Mouse (Mus musculus): Measurements from ENCODE around the gene Fry. TPM values are rescaled to one million over a fixed set of nuclear protein-coding genes. Genes with fewer than 3 reads are reported as not detected.
A peak's percentile ranks its signal among the peaks of the same experiment; 100 is the strongest.

Gene Fry
- polyA plus RNA-seq, 1 experiment from 2014 or later: 11.1 TPM

DNA sequence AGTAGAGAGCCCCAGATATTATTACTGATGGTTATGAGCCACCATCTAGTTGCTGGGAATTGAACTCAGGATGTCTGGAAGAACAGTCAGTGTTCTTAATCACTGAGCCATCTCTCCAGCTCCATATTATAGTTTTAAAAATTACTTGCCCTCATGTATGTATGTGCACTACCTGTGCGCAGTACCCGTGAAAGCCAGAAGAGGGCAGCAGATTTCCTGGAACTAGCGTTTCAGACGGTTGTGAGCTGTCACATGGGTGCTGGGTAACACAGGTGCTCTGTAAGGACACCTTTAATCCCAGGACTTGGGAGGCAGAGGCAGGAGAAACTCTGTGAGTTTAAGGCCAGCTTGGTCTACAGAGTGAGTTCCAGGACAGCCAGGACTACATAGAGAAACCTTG, 111.3 kb downstream of the Fry start:
- Histone ChIP-seq H3K4me2 (no peak overlapping the region), H3K27me3 (no peaks in the 10 kb centered on the region), H3K4me1 (peaks cover 2% of the 10 kb centered on the region; the same call in 1 of the 2 replicates), H3K4me3 (no peak overlapping the region), H3K9ac (no peak overlapping the region), H3K27ac (no peak overlapping the region), H3K9me3 (0 out of 2 replicates have a peak, but pooled peaks cover 3% of the 10 kb centered on the region), H3K36me3 (no peaks in the 10 kb centered on the region)
- no peak for ATAC-seq (ENCODE audit: insufficient number of reproducible peaks, insufficient read depth, low FRiP score, low TSS enrichment, low read depth)
- 89% methylated on average over 4 of the region's 4 CpGs for WGBS

DNA sequence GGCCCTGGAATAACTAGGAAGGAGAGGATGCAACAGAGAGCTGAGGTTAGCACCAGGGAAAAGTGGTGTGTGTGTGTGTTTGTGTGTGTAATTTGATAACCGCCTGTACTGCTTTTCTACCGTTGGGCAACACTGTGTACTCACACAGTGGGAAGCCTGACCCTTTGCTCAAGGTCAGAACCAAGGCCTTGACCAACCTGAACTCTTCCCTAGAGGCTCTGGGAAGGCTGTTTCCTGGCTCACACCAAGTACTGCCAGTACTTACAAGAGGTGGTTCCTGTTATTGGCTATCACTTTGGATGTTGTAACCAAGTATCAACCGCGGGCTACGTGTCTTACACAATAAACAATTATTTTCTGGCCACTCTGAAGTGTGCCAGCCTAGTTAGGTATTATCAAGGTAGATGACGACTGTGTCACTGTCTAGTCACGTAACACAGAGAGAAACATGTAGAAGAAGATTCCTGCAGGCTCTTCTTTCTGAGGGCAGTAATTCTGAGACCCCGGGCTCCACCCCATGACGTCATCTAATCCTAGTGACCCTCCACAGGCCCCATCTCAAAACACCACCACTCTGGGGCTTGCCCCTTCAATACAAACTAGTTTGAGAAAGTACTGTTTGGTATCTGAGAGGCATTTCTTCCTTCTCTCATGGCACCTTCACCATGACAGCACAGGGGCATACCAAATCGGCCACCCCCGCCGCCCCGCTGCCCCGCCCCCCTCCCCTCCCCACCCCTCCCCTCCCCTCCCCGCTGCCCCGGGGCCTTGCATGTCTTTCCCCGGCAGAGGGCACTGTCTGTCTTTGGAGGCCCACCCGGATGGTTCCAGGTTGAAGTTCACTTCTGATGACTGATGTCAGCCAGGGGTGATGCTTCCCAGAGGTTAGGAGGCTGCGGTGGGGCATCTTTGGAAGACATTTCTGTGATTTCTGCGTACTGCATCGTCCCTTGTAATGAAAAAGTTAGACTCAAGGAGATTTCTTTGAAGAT, 114.0 kb downstream of the Fry start:
- peak overlapping the region; percentile 32 for H3K4me2 ChIP-seq
- H3K4me1 ChIP-seq: peaks cover 2% of the 10 kb centered on the region; the same call in 1 of the 2 replicates
- 0 out of 2 replicates have a peak, but pooled peaks cover 3% of the 10 kb centered on the region for H3K9me3 ChIP-seq
- H3K36me3 ChIP-seq: no peaks in the 10 kb centered on the region
- no peak for ATAC-seq (ENCODE audit: insufficient number of reproducible peaks, insufficient read depth, low FRiP score, low TSS enrichment, low read depth)
- no peak overlapping the region for H3K4me3 ChIP-seq
- H3K27me3 ChIP-seq: no peaks in the 10 kb centered on the region
- H3K9ac ChIP-seq: no peak overlapping the region
- H3K27ac ChIP-seq: no peak overlapping the region
- WGBS: 43% methylated on average over 13 of the region's 21 CpGs

DNA sequence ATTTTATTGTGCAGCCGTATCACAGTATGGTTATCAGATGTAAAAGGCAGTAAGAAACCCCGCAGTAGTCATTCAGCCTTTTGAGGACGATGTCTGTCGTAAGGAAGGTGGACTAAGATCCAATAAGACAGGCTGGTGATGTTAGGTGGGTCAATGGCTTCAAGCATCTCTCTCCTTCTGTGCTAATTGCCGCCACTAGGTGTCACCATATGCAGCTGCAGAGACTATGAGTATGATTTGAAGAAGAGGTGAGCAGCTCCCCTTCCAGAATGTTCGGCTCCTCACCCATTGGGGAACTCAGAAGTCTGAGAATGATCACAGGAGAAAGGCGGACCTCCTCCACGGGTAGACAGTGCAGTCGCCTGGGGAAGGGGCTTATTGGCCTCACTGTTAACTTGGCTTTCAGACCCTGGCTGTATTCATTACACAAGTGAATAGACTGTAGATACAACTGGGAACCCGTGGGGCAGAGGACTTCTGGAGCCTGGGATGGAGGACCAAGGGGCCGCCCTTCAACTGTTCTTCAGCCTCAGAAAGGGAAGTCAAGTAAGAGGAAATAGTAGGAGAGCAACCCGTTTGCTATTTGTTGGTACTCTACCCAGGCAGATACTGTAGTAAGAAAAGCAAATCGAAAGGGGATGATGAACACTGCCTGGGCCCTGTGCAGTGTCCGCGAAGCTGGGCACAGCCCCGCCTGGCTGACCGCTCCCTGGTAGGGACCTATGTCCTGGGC, 114.9 kb downstream of the Fry start:
- ATAC-seq (ENCODE audit: insufficient number of reproducible peaks, insufficient read depth, low FRiP score, low TSS enrichment, low read depth): 0 out of 2 replicates have a peak, but pooled peaks have one; percentile 76
- H3K4me3 ChIP-seq: no peak overlapping the region
- H3K36me3 ChIP-seq: no peaks in the 10 kb centered on the region
- no peak overlapping the region for H3K9ac ChIP-seq
- WGBS: 52% methylated on average over 17 of the region's 17 CpGs
- peak overlapping the region; percentile 32 for H3K4me2 ChIP-seq
- H3K9me3 ChIP-seq: 0 out of 2 replicates have a peak, but pooled peaks cover 3% of the 10 kb centered on the region
- no peak overlapping the region for H3K27ac ChIP-seq
- H3K4me1 ChIP-seq: peaks cover 2% of the 10 kb centered on the region; the same call in 1 of the 2 replicates
- no peaks in the 10 kb centered on the region for H3K27me3 ChIP-seq

DNA sequence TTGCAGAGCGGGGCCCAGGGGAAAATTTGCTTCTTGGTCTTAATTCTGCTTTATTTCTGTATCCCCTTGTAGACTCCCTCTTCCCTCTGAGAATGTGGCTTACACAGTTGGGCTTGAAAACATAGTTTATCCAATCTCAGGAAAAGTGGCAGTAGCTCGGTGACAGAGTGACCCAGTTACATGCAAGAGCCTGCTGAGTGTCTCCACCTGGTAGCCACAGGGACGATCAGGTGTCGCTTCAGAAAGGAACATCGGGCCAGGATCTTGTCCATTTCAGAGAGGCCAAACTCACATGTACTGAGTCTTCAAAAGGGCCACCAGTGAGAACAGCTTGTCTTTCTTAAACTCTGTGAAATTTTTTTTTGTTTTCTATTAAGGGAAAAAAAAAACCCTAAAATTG, 117.5 kb downstream of the Fry start:
- no peaks in the 10 kb centered on the region for H3K9me3 ChIP-seq
- no peak overlapping the region for H3K4me2 ChIP-seq
- no peaks in the 10 kb centered on the region for H3K27me3 ChIP-seq
- no peak overlapping the region for H3K27ac ChIP-seq
- no peaks in the 10 kb centered on the region for H3K36me3 ChIP-seq
- ATAC-seq (ENCODE audit: insufficient number of reproducible peaks, insufficient read depth, low FRiP score, low TSS enrichment, low read depth): no peak
- no peak overlapping the region for H3K9ac ChIP-seq
- H3K4me1 ChIP-seq: peaks cover 2% of the 10 kb centered on the region; the same call in 1 of the 2 replicates
- WGBS: 87% methylated on average over 5 of the region's 5 CpGs
- no peak overlapping the region for H3K4me3 ChIP-seq

DNA sequence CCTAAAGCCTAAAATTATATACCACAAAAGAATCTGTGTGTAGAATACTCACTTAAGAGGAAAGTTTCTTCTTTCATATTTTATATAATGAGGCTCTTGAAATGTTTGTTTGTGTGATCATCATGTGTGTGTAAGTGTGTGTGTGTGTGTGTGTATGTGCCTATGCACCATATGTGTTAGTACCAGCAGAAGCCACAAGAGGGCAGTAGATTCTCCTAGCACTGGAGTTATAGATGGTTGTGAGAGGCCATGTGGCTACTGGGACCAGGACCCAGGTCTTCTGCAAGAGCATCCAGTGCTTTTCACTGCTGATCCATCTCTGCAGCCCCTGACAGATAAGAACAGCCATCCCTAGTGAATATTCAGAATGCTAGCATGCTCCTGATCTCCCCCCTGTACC, 118.2 kb downstream of the Fry start:
- H3K4me1 ChIP-seq: peaks cover 2% of the 10 kb centered on the region; the same call in 1 of the 2 replicates
- H3K9me3 ChIP-seq: no peaks in the 10 kb centered on the region
- ATAC-seq (ENCODE audit: insufficient number of reproducible peaks, insufficient read depth, low FRiP score, low TSS enrichment, low read depth): no peak
- no peaks in the 10 kb centered on the region for H3K27me3 ChIP-seq
- H3K4me2 ChIP-seq: no peak overlapping the region
- no peak overlapping the region for H3K4me3 ChIP-seq
- no peaks in the 10 kb centered on the region for H3K36me3 ChIP-seq
- no peak overlapping the region for H3K9ac ChIP-seq
- H3K27ac ChIP-seq: no peak overlapping the region

DNA sequence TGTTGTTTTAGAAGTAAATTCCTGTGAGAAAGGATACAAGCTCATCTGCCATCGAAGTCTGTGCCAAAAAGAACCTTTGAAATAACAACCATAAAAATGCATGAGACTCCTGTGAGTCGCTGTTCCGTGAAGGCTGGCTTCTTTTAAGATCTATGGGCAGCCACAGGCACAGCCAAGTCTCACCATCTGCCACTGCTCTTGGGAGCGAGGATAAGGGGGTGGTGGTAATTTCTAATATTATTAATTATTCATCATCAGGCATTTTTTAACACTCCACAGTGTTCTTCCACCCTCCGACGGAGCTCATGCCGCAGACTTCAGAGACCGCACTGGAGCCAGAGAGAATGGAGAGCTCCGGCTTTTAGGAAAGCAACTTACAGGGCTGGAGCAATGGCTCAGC, 123.2 kb downstream of the Fry start:
- WGBS: 84% methylated on average over 9 of the region's 9 CpGs
- no peak for ATAC-seq (ENCODE audit: insufficient number of reproducible peaks, insufficient read depth, low FRiP score, low TSS enrichment, low read depth)
- no peaks in the 10 kb centered on the region; the same call in 1 of the 2 replicates for H3K4me1 ChIP-seq

DNA sequence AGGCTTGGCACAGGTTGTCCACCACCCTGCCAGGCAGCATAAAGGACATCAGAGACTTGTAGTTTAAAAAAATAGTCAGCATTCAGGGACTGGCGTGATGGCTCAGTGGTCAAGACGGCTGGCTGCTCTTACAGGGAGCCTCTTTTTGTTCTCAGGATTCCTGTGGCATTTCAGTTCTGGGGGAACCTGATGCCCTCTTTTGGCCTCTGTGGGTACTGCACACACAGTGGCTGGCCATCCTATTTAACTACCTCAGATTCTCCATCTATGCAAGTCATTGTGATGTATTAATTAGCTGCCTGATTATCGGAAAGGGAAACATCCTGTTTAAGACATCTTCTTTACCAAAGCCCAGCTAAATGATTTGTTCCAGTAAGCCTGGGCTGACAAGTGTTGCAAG, 128.3 kb downstream of the Fry start:
- H3K9ac ChIP-seq: no peak overlapping the region
- 79% methylated on average over 3 of the region's 3 CpGs for WGBS
- H3K27me3 ChIP-seq: no peaks in the 10 kb centered on the region
- no peaks in the 10 kb centered on the region; the same call in 1 of the 2 replicates for H3K4me1 ChIP-seq
- H3K4me3 ChIP-seq: no peak overlapping the region
- H3K36me3 ChIP-seq: no peaks in the 10 kb centered on the region
- H3K9me3 ChIP-seq: no peaks in the 10 kb centered on the region
- H3K4me2 ChIP-seq: no peak overlapping the region
- no peak overlapping the region for H3K27ac ChIP-seq
- ATAC-seq (ENCODE audit: insufficient number of reproducible peaks, insufficient read depth, low FRiP score, low TSS enrichment, low read depth): no peak

More for the DNA sequence above, 123.2 kb downstream of the Fry start:
- H3K9me3 ChIP-seq: no peaks in the 10 kb centered on the region
- no peak overlapping the region for H3K9ac ChIP-seq
- H3K27me3 ChIP-seq: no peaks in the 10 kb centered on the region
- H3K4me3 ChIP-seq: no peak overlapping the region
- no peak overlapping the region for H3K27ac ChIP-seq
- no peaks in the 10 kb centered on the region for H3K36me3 ChIP-seq
- H3K4me2 ChIP-seq: no peak overlapping the region

DNA sequence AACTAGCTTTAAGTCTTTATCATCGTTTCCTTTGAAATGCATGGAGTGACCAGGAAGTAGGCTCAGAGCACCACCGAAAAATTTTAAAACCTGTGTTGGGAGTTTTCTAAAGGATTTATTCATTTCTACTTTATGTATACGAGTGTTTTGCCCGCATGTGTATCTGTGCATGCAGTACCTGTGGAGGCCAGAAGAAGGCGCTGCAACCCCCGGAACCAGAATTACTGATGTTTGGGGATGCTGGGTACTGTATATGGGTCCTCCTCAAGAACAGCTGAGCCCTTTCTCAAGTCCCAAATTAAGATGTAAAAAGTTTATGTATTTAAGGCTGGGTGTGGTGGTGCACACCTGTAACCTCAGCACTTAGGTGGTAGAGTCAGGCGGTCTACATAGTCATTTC, 139.3 kb downstream of the Fry start:
- no peaks in the 10 kb centered on the region for H3K9me3 ChIP-seq
- ATAC-seq (ENCODE audit: insufficient number of reproducible peaks, insufficient read depth, low FRiP score, low TSS enrichment, low read depth): no peak
- no peak overlapping the region for H3K4me2 ChIP-seq
- 80% methylated on average over 7 of the region's 7 CpGs for whole genome bisulfite sequencing
- no peak overlapping the region for H3K4me3 ChIP-seq
- peaks cover 18% of the 10 kb centered on the region for H3K4me1 ChIP-seq
- no peaks in the 10 kb centered on the region for H3K36me3 ChIP-seq
- H3K27me3 ChIP-seq: no peaks in the 10 kb centered on the region; the same call in 1 of the 2 replicates
- no peak overlapping the region for H3K27ac ChIP-seq
- no peak overlapping the region for H3K9ac ChIP-seq

DNA sequence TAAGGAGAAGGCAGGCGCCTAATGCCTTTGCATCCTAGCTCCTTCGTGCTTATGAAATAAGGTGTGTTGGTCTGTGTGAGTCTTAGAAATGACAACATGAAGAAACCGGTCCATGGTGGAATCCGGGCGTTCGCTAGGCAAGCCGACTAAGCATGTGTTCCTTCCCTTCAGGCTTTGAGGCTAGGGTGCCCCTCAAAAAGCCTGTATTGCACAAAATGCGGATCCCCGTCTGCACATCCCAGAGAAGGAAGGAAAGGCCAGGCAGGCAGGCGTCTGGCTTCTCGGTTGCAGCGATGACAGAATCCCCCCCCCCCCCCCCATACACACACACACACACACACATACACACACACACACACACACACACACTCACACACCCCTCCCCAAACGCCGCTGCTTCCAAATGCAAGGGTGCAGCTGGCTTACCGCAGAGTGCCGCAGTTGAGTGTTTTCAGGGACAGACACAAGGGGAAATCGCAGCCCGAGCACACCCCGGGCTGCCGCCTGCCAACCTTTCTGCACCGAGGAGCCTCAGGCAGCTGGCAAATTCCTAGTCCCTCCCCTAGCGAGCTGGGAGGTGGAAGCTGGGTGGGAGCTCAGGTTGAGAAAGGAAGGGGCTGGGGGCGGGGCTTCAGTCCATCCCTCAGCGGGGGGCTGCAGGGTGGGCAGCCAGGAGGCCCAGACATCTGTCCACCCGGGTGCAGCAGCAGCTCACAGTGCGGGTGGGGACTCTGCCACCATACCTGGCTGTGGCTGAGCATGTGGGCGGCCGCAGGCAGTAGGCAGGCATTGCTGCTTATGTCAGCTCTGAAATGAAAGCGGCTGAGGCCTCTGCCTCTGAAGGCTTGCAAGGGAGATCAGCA, 141.0 kb downstream of the Fry start:
- peak; percentile 63 for ATAC-seq (ENCODE audit: insufficient number of reproducible peaks, insufficient read depth, low FRiP score, low TSS enrichment, low read depth)
- H3K4me2 ChIP-seq: peak overlapping the region; percentile 88
- peak overlapping the region; percentile 67 for H3K9ac ChIP-seq
- H3K36me3 ChIP-seq: no peaks in the 10 kb centered on the region
- peaks cover 29% of the 10 kb centered on the region for H3K4me1 ChIP-seq
- H3K27ac ChIP-seq: peak overlapping the region; percentile 72
- peak overlapping the region; percentile 52 for H3K4me3 ChIP-seq
- no peaks in the 10 kb centered on the region for H3K9me3 ChIP-seq
- no peaks in the 10 kb centered on the region; the same call in 1 of the 2 replicates for H3K27me3 ChIP-seq
- WGBS: 1% methylated on average over 28 of the region's 29 CpGs

DNA sequence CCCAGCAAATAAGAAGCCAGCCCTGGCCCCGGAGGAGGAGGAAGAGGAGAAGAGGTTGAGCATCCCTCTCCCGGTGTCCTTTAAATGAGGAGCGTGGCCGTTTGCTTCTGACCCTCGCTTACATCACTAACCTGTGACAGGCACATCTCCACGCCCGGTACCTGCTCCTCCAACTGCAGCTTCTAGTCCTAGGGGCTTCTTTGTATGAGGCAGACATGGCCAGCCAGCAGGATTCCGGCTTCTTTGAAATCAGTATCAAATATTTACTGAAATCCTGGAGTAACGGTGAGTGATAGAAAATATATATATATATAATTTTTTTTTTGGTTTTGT, 141.6 kb downstream of the Fry start:
- H3K9me3 ChIP-seq: no peaks in the 10 kb centered on the region
- H3K4me3 ChIP-seq: peak overlapping the region; percentile 52
- H3K4me2 ChIP-seq: peak overlapping the region; percentile 88
- no peaks in the 10 kb centered on the region; the same call in 1 of the 2 replicates for H3K27me3 ChIP-seq
- H3K4me1 ChIP-seq: peaks cover 33% of the 10 kb centered on the region
- ATAC-seq (ENCODE audit: insufficient number of reproducible peaks, insufficient read depth, low FRiP score, low TSS enrichment, low read depth): 0 out of 2 replicates have a peak, but pooled peaks have one; percentile 39
- no peaks in the 10 kb centered on the region for H3K36me3 ChIP-seq
- H3K27ac ChIP-seq: peak overlapping the region; percentile 72
- H3K9ac ChIP-seq: peak overlapping the region; percentile 67
- 22% methylated on average over 9 of the region's 9 CpGs for WGBS

DNA sequence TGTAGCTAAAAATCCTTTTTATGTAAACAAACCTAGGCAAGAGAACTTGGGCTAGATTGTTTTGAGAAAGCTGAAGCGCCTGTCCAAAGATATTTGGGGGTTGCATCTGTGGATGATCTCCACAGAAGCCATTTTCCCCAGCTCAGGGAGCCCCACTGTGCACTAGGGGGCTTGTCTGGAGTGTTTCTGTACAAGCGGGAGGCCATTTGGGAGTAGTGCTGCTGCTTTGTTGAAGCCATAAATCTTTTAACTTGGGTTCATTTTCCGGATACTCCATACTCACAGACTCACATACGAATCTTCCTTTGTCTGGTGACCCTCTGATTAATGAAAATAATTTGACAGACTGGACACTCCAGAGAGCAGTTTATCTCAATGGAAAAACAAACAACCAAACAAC, 142.9 kb downstream of the Fry start:
- H3K27me3 ChIP-seq: no peaks in the 10 kb centered on the region; the same call in 1 of the 2 replicates
- peaks cover 33% of the 10 kb centered on the region for H3K4me1 ChIP-seq
- H3K9ac ChIP-seq: no peak overlapping the region
- no peak overlapping the region for H3K27ac ChIP-seq
- WGBS: 61% methylated on average over 4 of the region's 4 CpGs
- no peak overlapping the region for H3K4me3 ChIP-seq
- no peak for ATAC-seq (ENCODE audit: insufficient number of reproducible peaks, insufficient read depth, low FRiP score, low TSS enrichment, low read depth)
- H3K36me3 ChIP-seq: no peaks in the 10 kb centered on the region
- peak overlapping the region; percentile 34 for H3K4me2 ChIP-seq
- H3K9me3 ChIP-seq: no peaks in the 10 kb centered on the region

Data from embryonic facial prominence, embryonic 13.5 days (tissue).